Mouse (Mus musculus) MEL-GATA-1-ER (cell line): ENCODE measurements around the gene Fam135a.
A peak's percentile ranks its signal among the peaks of the same experiment; 100 is the strongest.
"Not testable (repeated sequence)": the region's sequence is repeated elsewhere in the genome, so short reads cannot be mapped to it uniquely, and the experiment has no call there.

Source experiments
- DNase-seq: peaks from one replicate; pipeline ENCODE4 v3.0.0-alpha.2; 2012; ENCODE audit warnings: low read depth; ENCODE audit errors: extremely low read depth

The Fam135a gene

DNA sequence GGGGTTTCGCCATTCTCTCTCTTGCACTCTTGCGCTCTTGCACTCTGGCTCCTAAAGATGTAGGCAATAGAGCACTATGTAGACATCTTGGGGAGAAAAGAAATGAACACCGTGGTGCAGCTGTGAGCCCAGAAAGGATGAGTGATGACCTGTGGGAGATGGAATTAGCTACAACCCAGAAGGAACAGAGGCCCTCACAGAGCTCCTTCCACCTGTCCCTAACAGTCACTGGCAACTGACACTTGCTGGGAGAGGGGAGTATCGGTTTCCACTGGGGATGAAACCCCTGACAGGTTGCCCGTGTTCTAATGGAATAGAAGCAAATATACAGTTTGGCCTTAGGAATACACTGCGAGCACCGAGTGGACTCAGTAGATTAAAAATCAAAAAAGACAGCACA, 31.3 kb downstream of the Fam135a start:
- DNase-seq = no peak

DNA sequence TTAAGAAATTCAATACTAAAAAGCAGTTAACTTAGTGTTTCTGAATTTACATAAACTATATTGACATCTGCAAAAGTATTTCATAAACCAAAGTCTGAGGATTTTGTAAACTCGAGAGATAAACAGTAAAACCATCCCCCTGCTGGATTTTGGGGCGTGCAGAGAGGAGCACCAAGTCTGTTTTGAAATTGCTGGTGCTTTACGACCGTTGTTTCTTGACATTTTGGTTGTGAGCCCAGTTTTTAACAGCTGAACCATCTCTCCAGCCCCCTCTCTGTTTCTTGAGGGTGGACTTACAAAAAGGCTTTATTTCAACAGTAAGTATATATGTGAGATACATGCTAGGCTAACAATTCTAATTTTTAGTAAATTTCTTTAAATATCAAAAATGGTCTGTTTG, 33.4 kb downstream of the Fam135a start:
- DNase-seq = no peak

DNA sequence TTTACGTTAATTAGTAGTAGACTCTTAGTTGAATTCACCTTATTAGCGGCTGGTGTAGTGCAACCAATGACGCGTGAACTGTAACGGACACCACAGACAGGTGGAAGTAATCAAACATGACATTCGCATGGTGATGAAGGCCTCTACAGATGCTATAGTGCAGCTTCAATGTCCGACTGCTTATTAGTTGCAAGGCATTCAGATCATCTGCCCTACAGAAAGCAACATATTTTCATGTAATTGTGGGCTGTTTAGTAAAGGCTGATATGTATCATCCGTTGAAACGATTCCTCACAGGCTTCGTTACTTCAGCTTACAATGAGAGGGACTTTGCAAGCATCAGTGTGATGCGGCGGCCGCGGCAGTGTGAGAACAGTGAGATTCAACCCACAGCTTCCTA, 44.4 kb downstream of the Fam135a start:
- no peak for DNase-seq

DNA sequence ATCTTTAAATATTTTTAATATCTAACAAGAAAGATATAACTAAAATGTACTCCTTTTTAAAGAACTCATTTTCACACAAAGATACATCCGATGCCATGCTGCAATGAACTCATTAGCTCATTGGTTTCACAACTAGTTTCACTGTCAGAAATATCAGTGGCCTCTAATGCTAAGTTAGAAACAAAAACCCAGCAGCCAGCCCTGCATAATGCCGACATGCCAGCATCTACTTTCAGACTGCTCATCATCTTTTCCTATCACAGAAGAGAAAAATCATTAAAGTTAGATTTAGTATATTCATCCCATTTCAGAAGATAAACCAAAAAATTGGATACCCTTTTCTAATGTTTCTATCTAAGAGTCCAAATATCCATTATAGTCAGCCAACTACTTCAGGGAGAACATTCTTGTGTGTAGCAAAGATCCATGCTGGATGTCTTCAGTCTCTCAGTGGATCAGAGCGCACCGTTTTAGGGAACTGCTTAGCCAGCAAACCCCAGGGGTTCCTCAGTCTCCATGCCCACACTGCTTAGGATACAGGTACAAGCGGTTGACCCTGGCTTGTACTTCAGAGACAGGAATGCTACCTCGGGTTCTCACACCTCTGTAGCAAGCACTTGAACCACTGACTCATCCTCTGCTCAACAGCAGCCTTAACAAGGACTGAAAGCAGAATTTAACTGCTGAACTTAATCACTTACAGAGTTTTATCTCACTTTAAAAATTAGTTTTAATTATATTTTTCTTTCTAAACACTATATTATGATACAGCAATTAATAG, 53.2 kb downstream of the Fam135a start:
- DNase-seq = no peak

DNA sequence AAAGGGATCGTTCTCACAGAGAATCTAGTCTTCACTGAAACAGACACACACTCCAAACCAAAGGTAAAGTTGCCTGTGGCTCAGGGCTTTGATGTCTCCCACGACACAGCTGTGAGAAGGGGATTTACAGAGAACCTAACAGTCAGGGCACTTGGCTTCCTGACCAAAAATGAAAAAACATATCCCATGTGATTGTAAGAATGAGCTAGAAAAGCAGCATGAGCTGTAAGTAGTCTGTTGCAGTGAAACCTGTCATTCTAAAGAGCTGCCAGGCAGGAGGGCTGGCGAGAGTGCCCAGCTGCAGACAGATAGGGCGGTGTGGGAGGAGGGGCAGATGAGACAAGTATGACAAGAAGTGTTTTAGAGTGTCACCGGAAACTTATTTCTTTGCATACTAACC, 54.5 kb downstream of the Fam135a start:
- DNase-seq = no peak

DNA sequence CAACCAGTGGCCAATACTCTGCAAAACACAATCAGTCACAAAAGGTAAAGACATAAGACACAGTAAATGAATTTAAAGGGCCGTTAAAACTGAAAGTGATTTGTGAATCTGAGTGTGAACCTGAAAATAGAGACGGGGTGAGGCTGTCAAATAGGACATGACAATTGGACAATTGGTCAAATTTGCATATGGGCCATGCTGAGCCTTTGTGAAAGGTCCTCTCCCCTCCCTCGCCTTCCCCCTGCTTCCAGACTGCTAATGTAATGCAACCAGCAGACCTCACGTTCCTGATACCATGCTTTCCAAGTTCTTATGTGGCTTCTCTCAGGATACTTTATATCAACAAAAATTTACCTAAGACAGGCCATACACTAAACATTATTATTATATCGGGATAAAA, 57.1 kb downstream of the Fam135a start:
- no peak for DNase-seq

DNA sequence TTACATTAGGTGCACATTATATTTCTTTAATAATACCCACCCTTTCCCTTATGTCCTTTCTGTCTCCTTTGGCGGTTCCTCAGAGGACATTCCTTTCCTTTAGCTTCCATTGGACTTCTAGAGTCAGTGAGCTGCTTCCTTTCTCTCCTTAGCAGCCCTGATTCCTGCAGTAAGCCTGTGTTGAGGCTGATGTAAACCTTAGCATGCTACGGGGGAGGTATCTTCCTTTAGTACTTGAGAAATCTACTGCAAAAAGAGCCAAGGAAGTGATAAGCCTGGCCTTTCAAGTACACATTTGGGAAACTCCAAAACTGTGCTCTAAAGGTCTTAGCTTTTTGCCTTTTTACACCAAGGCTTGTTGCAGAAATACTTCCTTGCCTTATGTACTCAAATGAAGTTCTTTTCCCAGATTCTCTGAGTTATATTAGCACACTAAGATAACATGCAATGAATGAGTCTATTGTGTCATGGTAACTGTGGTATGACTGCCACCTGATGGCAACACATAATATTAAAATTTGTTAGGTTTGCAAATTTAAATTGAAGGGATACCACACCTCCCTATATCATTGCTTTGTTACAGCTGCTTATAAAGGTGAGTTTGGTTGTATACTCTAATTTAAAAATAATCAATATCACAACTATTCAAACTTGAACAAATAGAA, 66.2 kb downstream of the Fam135a start:
- DNase-seq = peak; percentile 15

DNA sequence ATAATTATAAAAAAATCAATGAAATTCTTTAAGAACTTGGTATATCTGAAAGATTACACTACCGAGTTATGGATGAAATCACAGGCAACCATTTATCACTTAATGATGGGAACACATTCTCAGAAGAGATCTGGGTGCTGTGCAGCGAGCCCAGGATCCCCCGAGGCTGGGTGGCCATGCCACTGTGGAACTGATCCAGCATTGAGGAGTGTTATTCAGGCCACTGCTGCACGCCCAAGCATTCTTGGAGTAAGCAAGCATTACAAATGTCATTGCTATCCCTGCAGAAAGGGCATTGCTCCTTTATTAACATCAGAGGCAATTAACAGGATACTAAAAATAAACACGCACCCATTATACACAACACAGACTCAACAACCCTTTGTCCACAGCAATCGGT, 89.3 kb downstream of the Fam135a start:
- DNase-seq = no peak

DNA sequence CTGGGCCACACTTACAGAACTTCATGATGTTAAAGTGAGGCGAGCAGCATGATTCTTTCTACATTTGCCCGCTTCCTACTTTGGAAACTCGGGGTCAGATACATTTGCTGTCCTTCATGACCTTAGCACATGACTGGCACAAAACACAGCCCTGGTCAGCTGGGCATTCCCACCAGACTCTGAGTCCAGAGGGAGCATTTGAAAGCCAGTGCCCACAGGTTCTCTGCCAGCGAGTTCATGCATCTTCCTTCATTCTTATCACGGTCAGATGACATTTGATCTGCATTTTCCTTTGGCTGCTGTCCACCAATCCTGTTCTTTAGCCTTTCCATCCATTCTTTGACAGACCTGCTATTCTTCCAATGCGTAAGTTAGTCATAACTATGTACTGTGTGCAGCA, 90.1 kb downstream of the Fam135a start:
- no peak for DNase-seq

DNA sequence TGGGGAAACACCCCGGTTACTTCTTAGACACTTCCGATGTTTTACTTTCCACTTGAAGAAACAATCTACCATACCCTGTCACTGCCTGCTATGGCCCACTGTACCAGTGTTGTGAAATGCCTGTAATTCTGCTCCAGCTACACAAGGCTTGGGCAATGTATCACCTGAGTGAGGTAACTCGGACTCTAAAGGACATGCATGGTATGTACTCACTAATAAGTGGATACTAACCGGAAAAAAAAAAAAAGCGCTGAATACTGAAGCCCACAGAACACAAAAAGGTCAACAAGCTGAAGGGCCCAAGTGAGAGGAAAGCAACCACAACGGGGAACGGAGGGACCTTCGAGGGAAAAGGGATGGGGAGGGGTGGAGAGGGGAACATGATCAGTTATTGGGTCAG, 92.5 kb downstream of the Fam135a start:
- DNase-seq = no peak

DNA sequence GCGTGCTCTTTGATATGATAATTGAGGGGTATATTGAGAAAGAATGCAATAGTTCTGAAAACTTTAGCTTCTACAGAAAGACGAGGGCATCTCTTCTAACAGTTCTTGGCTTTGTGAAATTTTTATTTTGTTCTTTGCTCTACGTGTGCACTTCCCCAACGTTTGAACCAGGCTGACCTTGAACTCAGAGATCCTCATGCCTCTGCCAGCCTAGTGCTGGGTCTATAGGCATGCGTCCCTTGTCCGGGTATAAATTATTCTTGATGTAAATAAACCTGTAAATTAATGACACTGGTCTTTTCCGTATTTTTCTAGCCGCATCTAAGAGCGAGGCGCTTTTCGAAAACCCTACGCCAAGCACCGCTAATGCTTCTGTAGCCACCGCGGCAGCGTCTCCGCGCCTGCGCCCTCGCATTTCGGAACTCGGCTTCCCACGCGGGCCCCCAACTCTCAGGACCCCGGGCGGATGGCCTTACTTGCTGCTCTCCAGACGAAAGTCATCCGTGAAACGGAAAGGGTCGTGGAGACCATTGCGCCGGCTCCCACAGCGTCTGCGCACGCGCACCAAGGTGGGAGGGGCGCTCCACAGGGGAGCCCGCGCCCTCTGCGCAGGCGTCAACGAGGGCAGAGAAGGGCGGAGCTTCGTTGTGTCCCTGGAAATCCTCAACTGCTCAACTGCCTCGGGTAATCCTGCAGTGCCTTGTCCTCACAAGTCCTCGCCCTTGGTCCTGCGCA, 94.9 kb downstream of the Fam135a start, which contains the start of gene Sdhaf4:
Gene Sdhaf4, minus strand, starts transcription at position 587 of the 735 bp plus-strand sequence.
- DNase-seq = peak; percentile 63

DNA sequence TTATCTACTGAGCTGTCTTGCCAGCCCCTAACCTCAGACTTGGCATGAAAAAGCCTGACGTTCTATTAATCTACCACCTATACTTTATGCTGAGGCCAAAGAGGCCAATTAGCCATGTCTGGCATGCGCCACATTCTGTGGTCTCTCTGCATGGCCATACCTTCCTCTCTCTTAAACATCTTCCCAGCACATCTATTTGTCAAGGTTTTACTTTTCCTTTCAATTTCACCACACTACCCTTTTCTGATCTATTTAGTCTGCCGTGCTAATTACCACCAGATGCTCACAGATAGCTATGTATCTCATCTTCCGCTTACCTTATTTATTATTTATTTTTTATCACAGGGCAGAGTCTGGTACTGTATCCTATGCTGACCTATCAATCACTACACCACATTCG, 100.8 kb downstream of the Fam135a start:
- no peak for DNase-seq

DNA sequence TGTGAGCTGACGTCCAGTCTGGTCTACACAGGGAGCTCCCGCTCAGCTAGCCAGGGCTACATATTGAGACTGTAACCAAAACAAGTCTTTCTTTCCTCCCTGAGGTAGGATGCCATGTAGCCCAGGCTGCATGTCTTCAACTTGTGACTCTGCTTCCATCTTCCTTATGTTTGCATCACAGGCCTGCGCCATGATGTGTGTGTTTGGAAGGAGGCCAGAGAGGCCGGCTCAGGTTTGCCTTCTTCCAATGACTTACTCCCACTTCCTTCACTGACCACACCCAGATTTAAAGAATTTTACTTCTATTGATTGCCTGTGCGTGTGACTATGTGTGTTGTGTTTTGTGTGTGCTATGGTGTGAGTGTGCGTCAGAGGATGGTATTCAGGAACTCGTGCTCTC, 101.3 kb downstream of the Fam135a start:
- no peak for DNase-seq

DNA sequence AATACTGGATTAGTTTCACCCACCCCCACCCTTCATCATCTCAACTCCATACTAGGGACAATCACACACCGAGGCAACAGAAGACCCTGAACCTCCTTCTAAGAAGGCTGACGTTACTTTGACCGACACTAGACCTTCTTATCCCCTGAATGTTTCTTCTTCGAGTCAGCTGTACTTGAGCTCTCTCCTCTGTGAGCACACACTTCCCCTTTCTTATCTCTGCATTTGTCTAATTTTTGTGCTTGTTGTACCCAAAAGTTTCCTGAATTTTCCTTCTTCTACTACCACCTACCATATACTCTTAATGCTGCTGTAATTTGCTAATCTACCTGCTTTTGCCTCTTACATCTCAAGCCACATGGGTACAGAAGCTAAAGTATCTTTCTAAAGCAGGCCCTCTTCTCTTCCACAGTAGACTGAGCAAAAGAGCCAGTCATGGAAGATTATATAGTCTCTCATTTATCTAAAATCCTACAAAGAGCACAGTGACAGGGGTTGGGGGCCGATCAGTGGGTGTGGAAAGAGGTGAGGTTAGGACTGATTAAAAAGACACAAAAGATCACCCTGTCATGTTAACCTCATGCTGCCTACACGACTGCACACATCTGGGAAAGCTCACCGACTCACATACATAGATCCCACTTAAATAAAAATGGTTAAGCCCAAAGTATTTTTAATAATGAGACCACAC, 101.9 kb downstream of the Fam135a start:
- peak; percentile 61 for DNase-seq

DNA sequence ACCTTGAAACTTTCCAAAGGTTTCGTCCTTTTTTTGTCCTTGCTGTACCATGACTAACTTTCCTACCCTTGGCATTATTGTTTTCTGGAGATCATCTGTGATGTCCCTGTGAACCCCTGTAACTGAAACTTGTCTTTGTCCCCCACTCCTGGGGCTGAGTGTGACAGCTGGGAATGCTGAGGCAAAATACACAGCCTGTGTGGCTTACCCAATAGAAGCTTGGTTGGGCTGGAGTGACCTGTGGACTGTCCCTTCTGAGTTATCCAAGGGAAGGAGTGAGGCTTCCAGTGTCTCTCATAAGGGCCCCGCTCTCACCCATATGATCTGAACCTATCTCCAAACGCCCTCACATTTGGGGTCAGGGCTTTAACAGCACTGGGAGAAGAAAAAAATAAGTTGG, 102.6 kb downstream of the Fam135a start:
- DNase-seq = no peak

DNA sequence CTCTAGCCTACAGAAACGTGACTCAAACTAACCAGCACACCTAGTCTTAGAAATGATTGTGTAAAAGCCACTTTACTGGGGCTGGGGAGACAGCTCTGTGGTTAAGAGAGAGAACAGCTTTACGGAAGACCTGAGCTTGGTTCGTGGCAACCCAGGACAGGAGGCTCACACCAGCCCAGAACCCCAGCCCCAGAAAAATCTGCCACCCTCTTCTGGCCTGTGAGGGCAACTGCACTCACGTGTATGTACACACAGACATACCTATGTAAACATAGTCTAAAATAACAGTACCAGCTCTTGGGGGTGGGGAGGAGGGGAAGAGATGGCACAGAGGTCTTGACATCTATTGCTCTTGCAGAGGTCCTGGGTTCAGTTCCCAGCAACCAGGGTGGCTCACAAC, 104.7 kb downstream of the Fam135a start:
- no peak for DNase-seq

DNA sequence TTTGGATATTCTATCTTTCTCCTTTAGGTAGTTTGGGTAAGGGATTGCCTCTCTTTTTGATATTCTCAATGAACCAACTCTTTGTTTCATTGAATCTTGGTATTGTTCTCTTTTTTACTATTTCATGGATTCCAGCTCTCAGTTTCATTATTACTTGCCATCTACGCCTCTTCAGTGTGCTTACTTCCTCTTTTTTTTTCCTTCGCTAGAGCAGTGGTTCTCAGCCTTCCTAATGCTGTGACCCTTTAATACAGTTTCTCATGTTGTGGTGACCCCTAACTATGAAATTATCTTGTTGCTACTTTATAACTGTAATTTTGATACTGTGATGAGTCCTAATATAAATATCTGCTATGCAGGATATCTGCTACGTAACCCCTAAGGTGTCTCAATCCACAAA, 117.0 kb downstream of the Fam135a start:
- DNase-seq = peak; percentile 18

DNA sequence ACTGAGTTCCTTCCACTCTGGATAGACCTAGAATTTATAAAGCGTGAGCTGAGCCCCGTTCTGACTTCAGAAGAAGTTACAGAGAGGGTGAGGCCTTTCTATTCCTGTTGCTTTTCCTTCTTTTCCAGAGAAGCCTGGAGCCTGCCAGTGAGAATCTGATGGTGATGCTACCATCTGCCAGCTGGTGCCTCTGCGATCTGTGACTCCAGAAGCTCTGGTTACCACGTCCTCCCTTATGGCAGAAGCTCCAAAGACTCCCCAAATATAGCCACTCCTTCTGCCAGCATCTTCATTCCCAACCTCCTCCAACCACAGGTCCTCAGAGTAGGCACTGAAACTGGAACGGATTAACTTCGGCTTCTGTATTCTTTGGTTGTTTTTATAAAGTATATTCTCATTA, 121.9 kb downstream of the Fam135a start:
- DNase-seq = no peak

DNA sequence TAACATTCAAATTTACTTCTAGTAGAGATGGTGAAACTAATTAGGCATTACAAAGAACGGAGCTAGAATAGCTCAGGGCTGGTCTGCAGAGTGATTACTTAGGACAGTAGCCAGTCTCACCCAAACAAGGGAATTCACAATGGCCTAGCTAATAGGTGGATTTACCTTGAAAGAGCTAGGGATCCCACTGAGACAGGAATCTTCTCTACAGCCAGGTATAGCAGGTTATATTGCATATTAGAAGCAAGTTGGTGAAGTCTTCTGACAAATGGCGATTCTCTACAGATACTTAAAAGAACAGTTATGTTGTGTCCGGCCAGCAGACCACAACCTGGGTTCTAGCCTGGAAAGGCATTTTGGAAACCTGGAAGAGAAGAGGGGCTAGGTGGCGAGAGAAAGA, 129.0 kb downstream of the Fam135a start:
- not testable (repeated sequence) for DNase-seq

DNA sequence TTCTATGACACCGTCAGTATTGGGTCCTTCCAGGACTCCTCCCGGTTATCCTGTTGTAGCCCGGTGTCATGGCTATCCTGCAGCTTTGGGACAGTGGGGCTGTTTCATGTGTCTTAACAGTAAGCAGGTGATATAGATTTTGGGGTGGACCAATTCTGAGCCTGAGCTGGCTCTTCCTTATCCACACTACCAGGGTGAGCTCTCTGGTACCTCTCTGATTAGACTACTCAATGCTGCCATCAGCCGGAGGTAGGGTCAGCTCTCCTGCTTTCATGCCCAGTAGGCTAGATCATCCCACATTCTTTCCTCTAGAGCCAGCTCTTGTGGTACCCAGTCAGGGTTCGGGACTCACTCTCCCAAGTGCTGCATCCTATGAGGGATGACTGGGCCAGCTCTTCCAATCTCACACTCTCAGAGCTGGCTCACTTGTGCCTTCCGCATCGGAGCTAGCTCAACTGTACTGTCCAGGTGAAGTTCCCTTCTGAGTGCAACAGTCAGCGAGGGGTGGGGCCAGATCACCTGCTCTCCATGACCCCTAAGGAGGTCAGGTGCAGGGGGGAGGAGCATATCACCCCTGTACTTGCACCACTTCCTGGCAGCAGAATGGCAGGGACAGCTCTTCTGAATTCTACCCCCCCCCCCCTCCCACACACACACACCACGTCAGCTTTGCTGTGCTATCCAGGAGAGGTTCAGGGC, 132.0 kb downstream of the Fam135a start:
- DNase-seq = no peak

DNA sequence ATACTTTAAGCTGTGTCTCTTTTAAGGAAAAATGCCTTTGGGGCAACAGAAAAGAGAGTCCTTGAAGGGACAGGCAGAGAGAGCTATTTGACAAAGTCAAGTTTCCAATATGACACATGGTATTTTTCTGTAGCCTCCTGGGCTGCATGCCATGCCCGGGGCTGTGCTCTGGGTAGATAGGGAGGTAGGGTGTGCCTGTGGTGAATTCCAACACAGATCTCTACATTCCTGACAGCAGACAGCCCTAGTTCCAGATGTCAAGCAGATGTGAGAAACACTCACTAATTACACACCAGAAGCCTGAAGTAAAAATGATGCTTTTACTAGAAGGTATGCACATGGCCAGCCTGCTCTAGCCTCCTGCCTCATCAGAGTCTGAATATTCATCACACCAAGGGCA, 133.9 kb downstream of the Fam135a start:
- peak; percentile 49 for DNase-seq
